Mouse (Mus musculus) ES-Bruce4 (cell line): ENCODE measurements around the gene Smco4.

ENCODE experiments used
- CTCF ChIP-seq: IDR thresholded peaks from one replicate; pipeline ENCODE4 v1.8.1; 2011; ENCODE audit warnings: low read depth, low read length
- EP300 ChIP-seq: IDR thresholded peaks from 2 replicates; pipeline ENCODE4 v1.6.1; 2011; ENCODE audit warnings: low read depth, low read length; ENCODE audit not compliant: insufficient read depth
- POLR2A ChIP-seq: IDR thresholded peaks from one replicate; pipeline ENCODE4 v1.8.1; 2011; ENCODE audit warnings: low read length; ENCODE audit not compliant: insufficient read depth

DNA sequence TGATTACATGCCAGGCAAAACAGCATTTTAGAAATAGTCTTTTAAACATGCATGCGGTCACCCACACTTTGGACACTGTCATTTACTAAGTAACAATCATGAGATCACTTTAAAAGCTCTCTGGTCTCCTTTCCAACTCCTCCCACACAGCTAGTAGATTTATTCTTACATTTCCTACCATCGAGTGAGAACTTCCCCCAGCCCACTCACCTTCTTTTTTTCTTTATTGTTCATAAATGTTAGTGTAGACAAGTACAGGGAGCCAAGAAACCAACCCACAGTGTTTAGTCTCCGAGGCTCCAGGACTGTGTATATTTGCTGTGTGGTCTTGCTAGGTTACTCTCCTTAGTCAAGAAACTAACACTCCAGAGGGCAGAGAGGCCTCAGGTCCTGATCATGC is 16.1 kb downstream of the Smco4 start:
- TF ChIP-seq CTCF (no peak), POLR2A (no peak), EP300 (no peak)
